Comparison of ENCODE assay signal across 8 mouse cellular contexts in genomic region chr9:77543351-77544321, GRCm38 (mm10). TPM values are rescaled to one million over a fixed set of nuclear protein-coding genes. Genes with fewer than 3 reads are reported as not detected.
DNase-seq lines count a peak whose midpoint lies in the region; ATAC-seq and TF ChIP-seq lines count a peak whose summit lies in the region.

No protein-coding gene starts in this region.

- ATAC-seq in cerebellum, adult (ENCODE audit: insufficient number of reproducible peaks, low FRiP score, low TSS enrichment), result peak; percentile 21; the same call in 1 of the 2 replicates
- peak; percentile 2 for ATAC-seq in forebrain, embryonic 16.5 days
- peak; percentile 51 for ATAC-seq in hindbrain, embryonic 16.5 days
- ATAC-seq in limb, embryonic 15.5 days (ENCODE audit: insufficient number of reproducible peaks, low FRiP score, low TSS enrichment, low read depth), result 0 out of 2 replicates have a peak, but pooled peaks have one; percentile 26
- peak; percentile 19; the same call in 1 of the 2 replicates for ATAC-seq in midbrain, embryonic 14.5 days (ENCODE audit: low FRiP score, low TSS enrichment)
- ATAC-seq in stomach, embryonic 14.5 days (ENCODE audit: insufficient number of reproducible peaks, insufficient read depth, low FRiP score, low read depth), result peak; percentile 38; the same call in 1 of the 2 replicates

- peaks cover 15% of the 10 kb centered on the region for H3K4me1 ChIP-seq in forebrain, embryonic 16.5 days (replicated peaks; ENCODE audit: control insufficient read depth, insufficient read depth, low read length)
- H3K4me1 ChIP-seq in hindbrain, embryonic 16.5 days (ENCODE audit: control insufficient read depth, insufficient read depth, low read depth, low read length), result peaks cover 15% of the 10 kb centered on the region
- H3K4me1 ChIP-seq in limb, embryonic 15.5 days, result peaks cover 23% of the 10 kb centered on the region
- H3K4me1 ChIP-seq in midbrain, embryonic 14.5 days (ENCODE audit: control insufficient read depth, insufficient read depth, low read length), result peaks cover 17% of the 10 kb centered on the region
- H3K4me1 ChIP-seq in stomach, embryonic 14.5 days (ENCODE audit: control insufficient read depth, insufficient read depth, low read length), result peaks cover 6% of the 10 kb centered on the region

- no peaks in the 10 kb centered on the region for H3K27me3 ChIP-seq in forebrain, embryonic 16.5 days (replicated peaks; ENCODE audit: control insufficient read depth, insufficient read depth, low read length)
- no peaks in the 10 kb centered on the region; the same call in 1 of the 2 replicates for H3K27me3 ChIP-seq in hindbrain, embryonic 16.5 days (replicated peaks; ENCODE audit: control insufficient read depth, insufficient read depth, low read length)
- H3K27me3 ChIP-seq in limb, embryonic 15.5 days, result no peaks in the 10 kb centered on the region
- H3K27me3 ChIP-seq in midbrain, embryonic 14.5 days (ENCODE audit: control insufficient read depth, insufficient read depth, low read length), result peaks cover 2% of the 10 kb centered on the region; the same call in 1 of the 2 replicates
- no peaks in the 10 kb centered on the region for H3K27me3 ChIP-seq in stomach, embryonic 14.5 days (ENCODE audit: control insufficient read depth, insufficient read depth, low read length)

- H3K27ac ChIP-seq in gastrocnemius, adult 2 months, result peak overlapping the region; percentile 71
- H3K27ac ChIP-seq in forebrain, embryonic 16.5 days (ENCODE audit: low read length), result no peak overlapping the region
- H3K27ac ChIP-seq in hindbrain, embryonic 16.5 days (ENCODE audit: low read depth, low read length), result peak overlapping the region; percentile 73; the same call in 1 of the 2 replicates
- peak overlapping the region; percentile 89 for H3K27ac ChIP-seq in limb, embryonic 15.5 days
- no peak overlapping the region for H3K27ac ChIP-seq in midbrain, embryonic 14.5 days (replicated peaks; ENCODE audit: low read depth, low read length)
- peak overlapping the region; percentile 86; the same call in 1 of the 2 replicates for H3K27ac ChIP-seq in stomach, embryonic 14.5 days (ENCODE audit: low read length)

- H3K36me3 ChIP-seq in forebrain, embryonic 16.5 days (ENCODE audit: control insufficient read depth, insufficient read depth), result no peaks in the 10 kb centered on the region
- no peaks in the 10 kb centered on the region for H3K36me3 ChIP-seq in hindbrain, embryonic 16.5 days (ENCODE audit: control insufficient read depth, insufficient read depth, low read length)
- no peaks in the 10 kb centered on the region for H3K36me3 ChIP-seq in limb, embryonic 15.5 days
- H3K36me3 ChIP-seq in midbrain, embryonic 14.5 days (ENCODE audit: control insufficient read depth, insufficient read depth, low read length), result no peaks in the 10 kb centered on the region
- H3K36me3 ChIP-seq in stomach, embryonic 14.5 days (ENCODE audit: control insufficient read depth, insufficient read depth, low read length), result no peaks in the 10 kb centered on the region

- H3K4me2 ChIP-seq in forebrain, embryonic 16.5 days (ENCODE audit: low read length), result peak overlapping the region; percentile 73
- H3K4me2 ChIP-seq in hindbrain, embryonic 16.5 days (ENCODE audit: low read length), result peak overlapping the region; percentile 92
- peak overlapping the region; percentile 90 for H3K4me2 ChIP-seq in limb, embryonic 15.5 days
- H3K4me2 ChIP-seq in midbrain, embryonic 14.5 days (ENCODE audit: low read length), result peak overlapping the region; percentile 99
- peak overlapping the region; percentile 95 for H3K4me2 ChIP-seq in stomach, embryonic 14.5 days (replicated peaks; ENCODE audit: low read depth, low read length)

- H3K9me3 ChIP-seq in forebrain, embryonic 16.5 days (ENCODE audit: control insufficient read depth, low read length), result no peaks in the 10 kb centered on the region
- H3K9me3 ChIP-seq in hindbrain, embryonic 16.5 days (ENCODE audit: control insufficient read depth, low read length), result no peaks in the 10 kb centered on the region
- no peaks in the 10 kb centered on the region for H3K9me3 ChIP-seq in limb, embryonic 15.5 days
- no peaks in the 10 kb centered on the region for H3K9me3 ChIP-seq in midbrain, embryonic 14.5 days (ENCODE audit: control insufficient read depth, low read length)
- H3K9me3 ChIP-seq in stomach, embryonic 14.5 days (ENCODE audit: control insufficient read depth, low read depth, low read length), result peaks cover 2% of the 10 kb centered on the region; the same call in 1 of the 2 replicates

- WGBS in forebrain, embryonic 16.5 days, result under 1% methylated on average over 40 of the region's 40 CpGs
- WGBS in hindbrain, embryonic 16.5 days, result under 1% methylated on average over 40 of the region's 40 CpGs
- 2% methylated on average over 40 of the region's 40 CpGs for WGBS in limb, embryonic 15.5 days
- 1% methylated on average over 40 of the region's 40 CpGs for WGBS in midbrain, embryonic 14.5 days
- WGBS in stomach, embryonic 14.5 days, result under 1% methylated on average over 40 of the region's 40 CpGs

- TF ChIP-seq CTCF in gastrocnemius, adult 2 months (IDR thresholded peaks at IDR 0.05), result peak; percentile 26; the same call in 1 of the 2 replicates

- H3K9ac ChIP-seq in forebrain, embryonic 16.5 days (replicated peaks; ENCODE audit: low read depth, low read length), result peak overlapping the region; percentile 80
- H3K9ac ChIP-seq in hindbrain, embryonic 16.5 days (ENCODE audit: low read depth, low read length), result peak overlapping the region; percentile 87
- H3K9ac ChIP-seq in limb, embryonic 15.5 days, result peak overlapping the region; percentile 80
- peak overlapping the region; percentile 65; the same call in 1 of the 2 replicates for H3K9ac ChIP-seq in midbrain, embryonic 14.5 days (replicated peaks; ENCODE audit: low read length)
- H3K9ac ChIP-seq in stomach, embryonic 14.5 days (replicated peaks; ENCODE audit: low read depth, low read length), result peak overlapping the region; percentile 63

- H3K4me3 ChIP-seq in gastrocnemius, adult 2 months, result peak overlapping the region; percentile 78
- H3K4me3 ChIP-seq in forebrain, embryonic 16.5 days (replicated peaks; ENCODE audit: low read length), result peak overlapping the region; percentile 90
- H3K4me3 ChIP-seq in hindbrain, embryonic 16.5 days (ENCODE audit: low read length), result peak overlapping the region; percentile 87
- peak overlapping the region; percentile 87 for H3K4me3 ChIP-seq in limb, embryonic 15.5 days
- H3K4me3 ChIP-seq in midbrain, embryonic 14.5 days (replicated peaks; ENCODE audit: low read depth, low read length), result peak overlapping the region; percentile 82
- H3K4me3 ChIP-seq in stomach, embryonic 14.5 days (ENCODE audit: low read depth, low read length), result peak overlapping the region; percentile 84

- intact Hi-C loops in gastrocnemius, adult 2 months (cut with DNase I), result loop anchor here (1.0 to 5.0 kb wide), 2 partner anchors 116 to 207 kb away; no protein-coding TSS in a partner anchor

- peak; percentile 46 for DNase-seq in gastrocnemius, adult 2 months
- DNase-seq in gastrocnemius, adult 18-20 months (ENCODE audit: low spot score), result no peak
- peak; percentile 64 for DNase-seq in midbrain, embryonic 14.5 days

RNA-seq across cellular contexts. Expression of gene Lrrc1, which starts 1.0 kb away (rescaled TPM):
- under 1 TPM; 0.71 to 0.84 TPM for total RNA-seq in gastrocnemius, adult 2 months (2021)
- 1 to 10 TPM in 1 of 2 experiments, under 1 TPM in 1; 0.47 to 1.2 TPM for total RNA-seq in gastrocnemius, adult 18-20 months (2021)
- polyA plus RNA-seq in forebrain, embryonic 16.5 days (2015; fragmentation: Nextera tagmentation; extraction: Ambion mirVana), result 7.7 and 9.3 TPM in 2 replicates
- polyA plus RNA-seq in hindbrain, embryonic 16.5 days (2015; fragmentation: Nextera tagmentation; extraction: Ambion mirVana), result 5.0 and 5.5 TPM in 2 replicates
- 14.8 and 17.0 TPM in 2 replicates for polyA plus RNA-seq in limb, embryonic 15.5 days (2015; fragmentation: Nextera tagmentation; extraction: Ambion mirVana)
- polyA plus RNA-seq in midbrain, embryonic 14.5 days (2014; fragmentation: Nextera tagmentation; extraction: Ambion mirVana), result 5.1 and 7.1 TPM in 2 replicates
- polyA plus RNA-seq in stomach, embryonic 14.5 days (2014; fragmentation: Nextera tagmentation; extraction: Ambion mirVana), result 19.7 and 20.3 TPM in 2 replicates

Comparison
In these comparisons a context has a peak if more than half of its experiments do, and no peak if none do; other contexts are left out.
1. H3K27ac ChIP-seq: peak in gastrocnemius, adult 2 months (single experiment), hindbrain, embryonic 16.5 days (single experiment), limb, embryonic 15.5 days (single experiment) and stomach, embryonic 14.5 days (single experiment); none in forebrain, embryonic 16.5 days (single experiment) and midbrain, embryonic 14.5 days (single experiment).
2. Peak in every context shown above with its lines, with median percentiles within 50 percentile points of each other: H3K4me3 ChIP-seq, ATAC-seq, H3K4me2 ChIP-seq and H3K9ac ChIP-seq.